Mouse (Mus musculus) lung, postnatal 0 days (tissue): ENCODE data around the gene Mfsd4a. TPM values are rescaled to one million over a fixed set of nuclear protein-coding genes. Genes with fewer than 3 reads are reported as not detected.

Experiments used
- ATAC-seq: fragments of 200-750 bp; cut with Nextera tagmentation; 2 replicates; pipeline ENCODE4 v1.8.0; 2017; ENCODE audit warnings: moderate library complexity
- DNase-seq: peaks from one replicate; pipeline ENCODE4 v3.0.0-alpha.2; 2016; ENCODE audit warnings: low spot score
- H3K27ac ChIP-seq: fragments of 300-500 bp; sonication (generic); 2 replicates; pipeline ENCODE4 v1.5.1; 2014; ENCODE audit warnings: antibody characterized with exemption, mild to moderate bottlenecking, low read length, mixed read lengths
- H3K27me3 ChIP-seq: fragments of 300-500 bp; sonication (generic); replicated peaks from 2 replicates; pipeline ENCODE4 v1.6.1; 2014; ENCODE audit warnings: low read length, mixed read lengths; ENCODE audit not compliant: insufficient read depth
- H3K36me3 ChIP-seq: fragments of 300-500 bp; sonication (generic); 2 replicates; pipeline ENCODE4 v1.6.1; 2014; ENCODE audit warnings: low read length, mixed read lengths; ENCODE audit not compliant: insufficient read depth
- H3K4me1 ChIP-seq: fragments of 300-500 bp; sonication (generic); 2 replicates; pipeline ENCODE4 v1.6.1; 2014; ENCODE audit warnings: antibody characterized with exemption, low read depth, low read length, mixed read lengths; ENCODE audit not compliant: insufficient read depth
- H3K4me2 ChIP-seq: fragments of 300-500 bp; sonication (generic); replicated peaks from 2 replicates; pipeline ENCODE4 v1.6.1; 2014; ENCODE audit warnings: low read depth, mild to moderate bottlenecking, low read length, moderate library complexity, mixed read lengths
- H3K4me3 ChIP-seq: fragments of 300-500 bp; sonication (generic); 2 replicates; pipeline ENCODE4 v1.5.1; 2014; ENCODE audit warnings: low read depth, low read length
- H3K9ac ChIP-seq: fragments of 300-500 bp; sonication (generic); replicated peaks from 2 replicates; pipeline ENCODE4 v1.6.1; 2014; ENCODE audit warnings: low read depth, mild to moderate bottlenecking
- H3K9me3 ChIP-seq: fragments of 300-500 bp; sonication (generic); 2 replicates; pipeline ENCODE4 v1.6.1; 2016; ENCODE audit warnings: low read length, mixed read lengths
- CTCF ChIP-seq: IDR thresholded peaks from 2 replicates; pipeline ENCODE4 v1.5.1; 2016; ENCODE audit warnings: antibody characterized with exemption, mild to moderate bottlenecking
- EP300 ChIP-seq: IDR thresholded peaks from 2 replicates; pipeline ENCODE4 v1.6.1; 2016; ENCODE audit warnings: antibody characterized with exemption, mild to moderate bottlenecking, control low read depth
- WGBS: fragments of 180-500 bp; shearing (Covaris S2); extraction: QIAGEN DNeasy Blood & Tissue Kit; methylation state at CpG from one replicate; pipeline ENCODE4 v1.1.7; 2014; 5-methylcytosine and 5-hydroxymethylcytosine counted together
- polyA plus RNA-seq: library from polyadenylated mRNA; unstranded; fragments of >200 nt; fragmentation: Nextera tagmentation; extraction: Ambion mirVana; gene quantifications from 2 replicates; pipeline ENCODE4 v1.2.1, GENCODE M21; 2015

Gene Mfsd4a
- polyA plus RNA-seq, 1 experiment from 2014 or later = 7.5 TPM

DNA sequence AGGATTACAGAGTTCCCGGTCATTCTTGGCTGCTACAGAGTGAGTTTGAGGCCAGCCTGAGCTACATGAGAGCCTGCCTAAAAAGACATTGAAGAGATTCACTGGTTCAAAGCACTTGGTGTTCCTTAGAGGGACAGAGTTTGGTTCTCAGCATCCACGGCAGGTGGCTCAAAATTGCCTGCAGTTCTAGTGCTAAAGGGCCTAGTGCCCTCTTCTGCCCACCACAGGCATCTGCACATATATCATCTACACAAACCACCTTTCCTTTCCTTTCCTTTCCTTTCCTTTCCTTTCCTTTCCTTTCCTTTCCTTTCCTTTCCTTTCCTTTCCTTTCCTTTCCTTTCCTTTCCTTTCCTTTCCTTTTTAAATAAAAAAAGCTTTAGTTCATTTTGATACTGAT, 37.3 kb downstream of the Mfsd4a start:
- Histone ChIP-seq H3K36me3 (peaks cover 26% of the 10 kb centered on the region), H3K9me3 (no peaks in the 10 kb centered on the region), H3K27ac (no peak overlapping the region), H3K4me3 (no peak overlapping the region), H3K27me3 (no peaks in the 10 kb centered on the region), H3K4me1 (no peaks in the 10 kb centered on the region; the same call in 1 of the 2 replicates), H3K4me2 (no peak overlapping the region), H3K9ac (no peak overlapping the region)
- DNase-seq (peak; percentile 22), ATAC-seq (no peak)
- WGBS = 70% methylated on average over 2 of the region's 2 CpGs
- TF ChIP-seq CTCF = peak; percentile 65
- no peak for TF ChIP-seq EP300

DNA sequence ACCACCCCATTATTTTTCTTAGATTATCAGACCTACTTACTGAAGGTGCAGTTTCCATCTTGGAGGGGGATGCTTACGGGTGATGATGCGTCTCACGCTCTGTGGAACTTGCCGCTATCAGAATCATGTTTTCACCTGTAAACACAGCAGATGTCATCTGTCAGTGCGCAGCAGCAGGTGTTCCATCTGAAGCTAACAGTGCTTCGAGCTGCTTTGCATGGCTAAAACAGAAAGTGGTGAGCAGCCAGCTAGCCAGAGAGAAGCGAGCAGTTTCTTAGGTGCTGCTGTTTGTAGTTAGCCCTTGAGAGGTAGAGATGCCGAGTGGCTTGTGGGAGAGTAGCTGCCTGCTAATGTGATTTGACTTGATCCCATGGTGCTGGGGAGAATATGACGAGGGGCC, 39.4 kb downstream of the Mfsd4a start:
- no peaks in the 10 kb centered on the region for H3K27me3 ChIP-seq
- 86% methylated on average over 9 of the region's 9 CpGs for WGBS
- ATAC-seq (no peak), DNase-seq (no peak)
- H3K9me3 ChIP-seq = no peaks in the 10 kb centered on the region
- H3K4me1 ChIP-seq = no peaks in the 10 kb centered on the region; the same call in 1 of the 2 replicates
- TF ChIP-seq CTCF (no peak), EP300 (no peak)
- H3K9ac ChIP-seq = no peak overlapping the region
- peaks cover 36% of the 10 kb centered on the region for H3K36me3 ChIP-seq
- H3K4me2 ChIP-seq = no peak overlapping the region
- H3K27ac ChIP-seq = no peak overlapping the region
- no peak overlapping the region for H3K4me3 ChIP-seq

DNA sequence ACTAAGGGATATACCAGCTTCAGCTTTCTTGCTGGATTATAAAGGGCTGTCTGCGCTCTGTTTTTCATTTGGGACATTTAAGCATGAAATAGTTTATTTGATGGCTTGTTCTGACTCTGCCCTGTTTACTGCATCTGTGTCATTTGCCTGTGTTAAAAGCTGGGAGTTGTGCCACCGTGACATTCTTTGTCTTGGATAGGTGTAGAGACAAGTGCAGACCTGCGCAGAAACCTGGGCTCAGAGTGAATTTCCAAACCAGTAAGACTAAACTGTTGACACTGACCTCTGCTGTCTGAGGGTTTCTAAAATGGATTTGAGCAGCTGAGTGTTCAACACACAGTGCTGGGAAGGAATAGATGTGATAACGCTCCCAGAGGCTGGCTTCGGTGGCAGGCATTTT, 39.9 kb downstream of the Mfsd4a start:
- no peak overlapping the region for H3K9ac ChIP-seq
- no peak overlapping the region for H3K4me3 ChIP-seq
- 89% methylated on average over 5 of the region's 5 CpGs for WGBS
- H3K4me1 ChIP-seq = no peaks in the 10 kb centered on the region; the same call in 1 of the 2 replicates
- H3K36me3 ChIP-seq = peaks cover 36% of the 10 kb centered on the region
- TF ChIP-seq EP300 = no peak
- ATAC-seq = no peak
- no peak overlapping the region for H3K27ac ChIP-seq
- H3K27me3 ChIP-seq = no peaks in the 10 kb centered on the region
- H3K4me2 ChIP-seq = no peak overlapping the region
- no peak for DNase-seq
- no peaks in the 10 kb centered on the region for H3K9me3 ChIP-seq

- Histone ChIP-seq H3K9ac (no peak overlapping the region), H3K4me3 (no peak overlapping the region), H3K4me1 (no peaks in the 10 kb centered on the region; the same call in 1 of the 2 replicates), H3K9me3 (no peaks in the 10 kb centered on the region), H3K36me3 (peaks cover 40% of the 10 kb centered on the region), H3K4me2 (no peak overlapping the region), H3K27ac (no peak overlapping the region), H3K27me3 (no peaks in the 10 kb centered on the region)
- no peak for ATAC-seq
- DNase-seq = no peak
- TF ChIP-seq EP300 (no peak), CTCF (no peak)
- 81% methylated on average over 11 of the region's 11 CpGs for WGBS
These were observed 40.8 kb downstream of the Mfsd4a start for GRCm38 (mm10) chr1:132026925-132027646.

- no peaks in the 10 kb centered on the region for H3K9me3 ChIP-seq
- 73% methylated on average over 3 of the region's 3 CpGs for WGBS
- ATAC-seq (no peak), DNase-seq (no peak)
- H3K4me2 ChIP-seq = no peak overlapping the region
- H3K9ac ChIP-seq = no peak overlapping the region
- no peak overlapping the region for H3K4me3 ChIP-seq
- no peaks in the 10 kb centered on the region for H3K4me1 ChIP-seq
- TF ChIP-seq CTCF (no peak), EP300 (no peak)
- H3K36me3 ChIP-seq = peaks cover 48% of the 10 kb centered on the region
- no peaks in the 10 kb centered on the region for H3K27me3 ChIP-seq
- H3K27ac ChIP-seq = no peak overlapping the region
These were observed 45.8 kb downstream of the Mfsd4a start for GRCm38 (mm10) chr1:132022107-132022506.

- no peak overlapping the region for H3K9ac ChIP-seq
- no peak overlapping the region for H3K4me3 ChIP-seq
- no peak for DNase-seq
- no peaks in the 10 kb centered on the region for H3K9me3 ChIP-seq
- WGBS = 69% methylated on average over 7 of the region's 7 CpGs
- no peak overlapping the region for H3K27ac ChIP-seq
- ATAC-seq = no peak
- TF ChIP-seq EP300 (no peak), CTCF (no peak)
- no peak overlapping the region for H3K4me2 ChIP-seq
- H3K36me3 ChIP-seq = peaks cover 43% of the 10 kb centered on the region
- no peaks in the 10 kb centered on the region for H3K4me1 ChIP-seq
- no peaks in the 10 kb centered on the region for H3K27me3 ChIP-seq
These were observed 48.0 kb downstream of the Mfsd4a start for GRCm38 (mm10) chr1:132019876-132020275.
